Mouse (Mus musculus): ENCODE measurements at regions not wholly inside any gene's neighbourhood (a gene's known extent, or its start where the extent isn't known, plus 50 kb on each side); places are given as distances from the start of the nearest gene placed in this dataset.

DNA sequence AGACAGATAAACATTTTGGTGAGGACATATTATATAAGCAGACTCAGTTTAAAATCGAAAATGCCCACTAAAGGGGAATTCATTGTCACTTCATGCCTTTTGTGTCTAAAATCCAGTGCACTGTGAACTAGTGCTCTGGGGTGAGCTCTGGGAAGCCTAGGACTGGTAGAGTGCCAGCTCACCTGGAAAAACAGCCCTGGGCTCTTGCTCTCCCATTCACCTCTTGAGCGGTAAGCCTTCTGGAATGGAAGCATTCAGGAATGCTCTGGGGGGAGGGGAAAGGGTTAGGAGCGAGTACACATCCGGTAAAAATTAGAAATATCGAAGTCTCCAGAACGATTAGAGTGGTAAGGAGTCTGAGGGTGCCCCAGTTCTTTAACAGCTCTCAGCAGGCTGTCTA lies 53.4 kb upstream of the Tbl1xr1 start:
- H3K27me3 ChIP-seq (replicated peaks; ENCODE audit: control insufficient read depth, insufficient read depth, low read length) = no peaks in the 10 kb centered on the region
- ATAC-seq = no peak
- H3K27ac ChIP-seq (ENCODE audit: low read length) = no peak overlapping the region
- H3K36me3 ChIP-seq (ENCODE audit: control insufficient read depth, insufficient read depth) = no peaks in the 10 kb centered on the region
- no peak overlapping the region for H3K9ac ChIP-seq (replicated peaks; ENCODE audit: low read depth, low read length)
- no peaks in the 10 kb centered on the region for H3K9me3 ChIP-seq (ENCODE audit: control insufficient read depth, low read length)
- 62% methylated on average over 6 of the region's 6 CpGs for WGBS
- H3K4me3 ChIP-seq (replicated peaks; ENCODE audit: low read length) = no peak overlapping the region
- no peak overlapping the region for H3K4me2 ChIP-seq (ENCODE audit: low read length)
- no peaks in the 10 kb centered on the region for H3K4me1 ChIP-seq (replicated peaks; ENCODE audit: control insufficient read depth, insufficient read depth, low read length)

DNA sequence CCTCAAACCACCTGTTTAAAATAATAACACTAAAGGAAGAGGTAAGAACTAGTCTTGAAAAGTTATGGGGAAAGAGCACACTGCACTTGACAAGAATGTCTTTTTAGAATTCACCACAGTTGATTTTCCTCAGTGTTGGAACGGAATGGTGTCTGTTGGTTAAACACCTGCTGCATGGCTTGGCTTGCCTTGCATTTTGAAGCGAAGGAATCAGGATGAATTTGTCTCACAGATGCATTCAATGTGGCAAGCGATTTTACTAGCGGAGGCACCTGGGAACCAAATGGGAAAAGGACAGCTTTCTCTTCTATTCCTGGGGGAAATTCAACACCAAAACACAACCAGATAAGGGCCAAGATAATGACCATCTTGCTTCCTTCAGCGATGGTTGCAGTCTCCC lies 52.9 kb upstream of the Tbl1xr1 start:
- Histone ChIP-seq H3K27ac (ENCODE audit: low read length) (no peak overlapping the region), H3K27me3 (replicated peaks; ENCODE audit: control insufficient read depth, insufficient read depth, low read length) (no peaks in the 10 kb centered on the region), H3K4me3 (replicated peaks; ENCODE audit: low read length) (no peak overlapping the region), H3K4me1 (replicated peaks; ENCODE audit: control insufficient read depth, insufficient read depth, low read length) (no peaks in the 10 kb centered on the region), H3K9ac (replicated peaks; ENCODE audit: low read depth, low read length) (no peak overlapping the region), H3K9me3 (ENCODE audit: control insufficient read depth, low read length) (no peaks in the 10 kb centered on the region), H3K4me2 (ENCODE audit: low read length) (no peak overlapping the region), H3K36me3 (ENCODE audit: control insufficient read depth, insufficient read depth) (no peaks in the 10 kb centered on the region)
- 63% methylated on average over 5 of the region's 5 CpGs for WGBS
- no peak for ATAC-seq

DNA sequence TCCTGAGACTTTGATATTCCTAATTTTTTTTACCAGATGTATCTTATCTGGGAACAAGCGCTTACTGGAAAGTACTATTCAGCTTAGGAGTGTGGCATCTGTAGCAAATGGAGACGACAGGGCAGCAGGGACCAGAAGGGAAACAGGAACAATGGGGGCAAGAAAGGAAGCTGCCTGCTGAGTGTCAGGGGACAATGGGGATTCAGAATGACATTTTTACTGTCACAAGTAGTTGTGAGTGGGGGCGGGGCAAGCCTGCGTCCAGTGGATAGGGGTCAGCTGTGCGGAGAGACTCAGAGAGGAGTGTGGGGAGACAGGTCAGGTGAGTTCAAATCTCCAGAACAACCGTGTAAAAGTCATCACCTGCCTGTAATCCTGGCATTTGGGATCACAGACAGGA lies 52.3 kb upstream of the Tbl1xr1 start:
- no peak for ATAC-seq
- Histone ChIP-seq H3K4me3 (replicated peaks; ENCODE audit: low read length) (no peak overlapping the region), H3K9ac (replicated peaks; ENCODE audit: low read depth, low read length) (no peak overlapping the region), H3K36me3 (ENCODE audit: control insufficient read depth, insufficient read depth) (no peaks in the 10 kb centered on the region), H3K27me3 (replicated peaks; ENCODE audit: control insufficient read depth, insufficient read depth, low read length) (no peaks in the 10 kb centered on the region), H3K4me2 (ENCODE audit: low read length) (no peak overlapping the region), H3K4me1 (replicated peaks; ENCODE audit: control insufficient read depth, insufficient read depth, low read length) (no peaks in the 10 kb centered on the region), H3K9me3 (ENCODE audit: control insufficient read depth, low read length) (no peaks in the 10 kb centered on the region), H3K27ac (ENCODE audit: low read length) (no peak overlapping the region)
- 26% methylated on average over 6 of the region's 6 CpGs for WGBS

DNA sequence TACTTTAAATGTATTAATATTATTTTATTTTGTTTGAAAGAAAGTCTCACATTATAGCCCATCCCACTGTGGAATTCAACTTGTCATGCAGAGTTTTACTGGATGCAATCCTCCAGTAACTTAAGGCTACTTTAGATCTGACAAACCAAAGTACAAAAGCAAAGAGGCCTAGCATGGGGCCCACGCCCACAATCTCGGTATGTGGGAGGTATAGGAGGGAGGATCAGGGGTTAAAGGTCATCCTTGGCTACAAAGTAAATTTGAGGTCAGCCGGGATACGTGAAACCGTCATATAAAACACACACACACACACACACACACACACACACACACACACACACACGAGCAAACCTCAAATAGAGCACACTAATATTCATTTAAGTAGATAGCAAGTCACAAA lies 51.3 kb upstream of the Tbl1xr1 start:
- H3K4me1 ChIP-seq (replicated peaks; ENCODE audit: control insufficient read depth, insufficient read depth, low read length) = no peaks in the 10 kb centered on the region
- no peaks in the 10 kb centered on the region for H3K27me3 ChIP-seq (replicated peaks; ENCODE audit: control insufficient read depth, insufficient read depth, low read length)
- H3K9me3 ChIP-seq (ENCODE audit: control insufficient read depth, low read length) = no peaks in the 10 kb centered on the region
- no peak overlapping the region for H3K4me3 ChIP-seq (replicated peaks; ENCODE audit: low read length)
- no peak overlapping the region for H3K4me2 ChIP-seq (ENCODE audit: low read length)
- WGBS = 43% methylated on average over 6 of the region's 6 CpGs
- H3K27ac ChIP-seq (ENCODE audit: low read length) = no peak overlapping the region
- H3K36me3 ChIP-seq (ENCODE audit: control insufficient read depth, insufficient read depth) = no peaks in the 10 kb centered on the region
- no peak for ATAC-seq
- H3K9ac ChIP-seq (replicated peaks; ENCODE audit: low read depth, low read length) = no peak overlapping the region

DNA sequence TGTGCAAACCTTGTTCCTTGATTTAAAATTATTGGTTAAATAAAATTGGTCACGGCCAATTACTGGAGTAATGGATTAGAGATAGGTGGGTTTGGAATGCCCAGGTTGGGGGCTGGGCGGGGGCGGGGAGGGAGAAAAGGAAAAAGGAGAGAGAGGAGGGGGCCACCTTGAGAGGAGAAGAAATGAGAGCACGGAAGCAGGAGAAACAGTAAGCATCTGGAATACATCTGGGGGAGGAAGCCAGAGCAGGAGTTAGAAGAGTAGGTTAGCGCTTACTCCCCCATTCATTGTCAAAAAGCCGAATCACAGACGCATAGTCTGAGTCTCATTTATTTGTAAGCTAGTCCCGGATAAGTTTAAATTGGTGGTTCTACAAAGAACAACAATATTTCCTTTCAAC lies 50.8 kb upstream of the Tbl1xr1 start:
- WGBS = 66% methylated on average over 8 of the region's 8 CpGs
- ATAC-seq = no peak
- Histone ChIP-seq H3K9me3 (ENCODE audit: control insufficient read depth, low read length) (no peaks in the 10 kb centered on the region), H3K27ac (ENCODE audit: low read length) (no peak overlapping the region), H3K9ac (replicated peaks; ENCODE audit: low read depth, low read length) (no peak overlapping the region), H3K36me3 (ENCODE audit: control insufficient read depth, insufficient read depth) (no peaks in the 10 kb centered on the region), H3K27me3 (replicated peaks; ENCODE audit: control insufficient read depth, insufficient read depth, low read length) (no peaks in the 10 kb centered on the region), H3K4me1 (replicated peaks; ENCODE audit: control insufficient read depth, insufficient read depth, low read length) (no peaks in the 10 kb centered on the region), H3K4me2 (ENCODE audit: low read length) (no peak overlapping the region), H3K4me3 (replicated peaks; ENCODE audit: low read length) (no peak overlapping the region)
